Mouse (Mus musculus) frontal cortex, postnatal 10 days (tissue): Measurements from ENCODE around the gene Wbp4.

Source experiments
- DNase-seq, 2 experiments: peaks; one replicate each; pipeline ENCODE4 v3.0.0; 2022; ENCODE audit warnings: low spot score in 2 of 2, mixed read lengths in 1 of 2

The Wbp4 gene

GRCm38 (mm10) chr14:79507846-79508245 is 26.5 kb upstream of the Wbp4 start:
- no peak for DNase-seq

GRCm38 (mm10) chr14:79506207-79506606 is 24.9 kb upstream of the Wbp4 start:
- DNase-seq: no peak

- DNase-seq: no peak
Measured at GRCm38 (mm10) chr14:79504246-79505006, 23.1 kb upstream of the Wbp4 start.

GRCm38 (mm10) chr14:79503371-79504075 is 22.2 kb upstream of the Wbp4 start:
- DNase-seq: no peak

GRCm38 (mm10) chr14:79500756-79501155 is 19.4 kb upstream of the Wbp4 start:
- no peak for DNase-seq

- DNase-seq: no peak
Measured at GRCm38 (mm10) chr14:79499326-79499725, 18.0 kb upstream of the Wbp4 start.

- no peak for DNase-seq
Measured at GRCm38 (mm10) chr14:79494349-79494748, 13.0 kb upstream of the Wbp4 start.

GRCm38 (mm10) chr14:79490246-79490645 is 8.9 kb upstream of the Wbp4 start:
- DNase-seq: no peak

GRCm38 (mm10) chr14:79489150-79489549 is 7.8 kb upstream of the Wbp4 start:
- no peak for DNase-seq

GRCm38 (mm10) chr14:79488531-79488930 is 7.2 kb upstream of the Wbp4 start:
- no peak for DNase-seq

GRCm38 (mm10) chr14:79486993-79487731 is 5.8 kb upstream of the Wbp4 start:
- no peak for DNase-seq

- no peak for DNase-seq
Measured at GRCm38 (mm10) chr14:79486617-79486992, 5.3 kb upstream of the Wbp4 start.

- no peak for DNase-seq
Measured at GRCm38 (mm10) chr14:79483611-79484120, 2.3 kb upstream of the Wbp4 start.

GRCm38 (mm10) chr14:79482747-79483355 is 1.5 kb upstream of the Wbp4 start:
- DNase-seq: no peak

- DNase-seq: no peak
Measured at GRCm38 (mm10) chr14:79482251-79482661, 936 bp upstream of the Wbp4 start.

- DNase-seq: peak; percentile 92 to 96
Measured at GRCm38 (mm10) chr14:79480624-79481338, 539 bp downstream of the Wbp4 start, which contains the start of gene Elf1. Gene Elf1 (plus strand): TSS chr14:79481194.

GRCm38 (mm10) chr14:79473384-79473783 is 7.9 kb downstream of the Wbp4 start:
- no peak for DNase-seq

GRCm38 (mm10) chr14:79467621-79468020 is 13.7 kb downstream of the Wbp4 start:
- peak in 1 of 2 experiments; percentile 47 for DNase-seq

GRCm38 (mm10) chr14:79465623-79466022 is 15.7 kb downstream of the Wbp4 start:
- no peak for DNase-seq

GRCm38 (mm10) chr14:79460988-79461387 is 20.3 kb downstream of the Wbp4 start:
- no peak for DNase-seq

- DNase-seq: no peak
Measured at GRCm38 (mm10) chr14:79460401-79460800, 20.9 kb downstream of the Wbp4 start.
